Mouse (Mus musculus) lung, adult 2 months (tissue): ENCODE measurements around the gene Dab1. TPM values are rescaled to one million over a fixed set of nuclear protein-coding genes. Genes with fewer than 3 reads are reported as not detected.

Experiments
- DNase-seq: peaks from one replicate; pipeline ENCODE4 v3.0.0; 2022
- H3K4me1 ChIP-seq: fragments of 200-500 bp; 2 replicates; pipeline ENCODE4 v1.6.1; 2011; ENCODE audit warnings: low read length; ENCODE audit not compliant: control insufficient read depth, insufficient read depth
- H3K4me3 ChIP-seq: fragments of 200-500 bp; replicated peaks from 2 replicates; pipeline ENCODE3; 2011; ENCODE audit warnings: low read depth, mild to moderate bottlenecking, control low read depth, low read length; ENCODE audit errors: extremely low read depth
- CTCF ChIP-seq: fragments of 200-500 bp; IDR thresholded peaks from 2 replicates; pipeline ENCODE4 v1.5.1; 2011; ENCODE audit warnings: mild to moderate bottlenecking, low read length, control low read depth; ENCODE audit not compliant: insufficient read depth
- POLR2A ChIP-seq: fragments of 200-500 bp; IDR thresholded peaks from 2 replicates; pipeline ENCODE4 v1.6.1; 2011; ENCODE audit warnings: low read depth, mild to moderate bottlenecking, control low read depth, low read length, borderline replicate concordance; ENCODE audit errors: extremely low read depth
- WGBS: fragments of 180-500 bp; shearing (Covaris S2); methylation state at CpG from one replicate; pipeline ENCODE4 v1.1.7; 2018; 5-methylcytosine and 5-hydroxymethylcytosine counted together
- polyA plus RNA-seq: library from polyadenylated mRNA; depleted of rRNA; stranded (reverse); fragments of >200 nt; gene quantifications from 2 replicates; pipeline ENCODE4 v1.2.3, GENCODE M21; 2012

Gene Dab1
- polyA plus RNA-seq, 1 experiment: 0.28 TPM

GRCm38 (mm10) chr4:104301764-104302163 is 682.6 kb downstream of the Dab1 start:
- Histone ChIP-seq H3K4me1 (no peaks in the 10 kb centered on the region), H3K4me3 (no peak overlapping the region)
- DNase-seq: no peak
- TF ChIP-seq CTCF (no peak), POLR2A (no peak)
- WGBS: 56% methylated on average over 3 of the region's 3 CpGs

- WGBS: 57% methylated on average over 10 of the region's 10 CpGs
- H3K4me3 ChIP-seq: no peak overlapping the region
- no peak for TF ChIP-seq CTCF
- no peak for TF ChIP-seq POLR2A
Measured at GRCm38 (mm10) chr4:104302996-104303652, 684.0 kb downstream of the Dab1 start.

DNA sequence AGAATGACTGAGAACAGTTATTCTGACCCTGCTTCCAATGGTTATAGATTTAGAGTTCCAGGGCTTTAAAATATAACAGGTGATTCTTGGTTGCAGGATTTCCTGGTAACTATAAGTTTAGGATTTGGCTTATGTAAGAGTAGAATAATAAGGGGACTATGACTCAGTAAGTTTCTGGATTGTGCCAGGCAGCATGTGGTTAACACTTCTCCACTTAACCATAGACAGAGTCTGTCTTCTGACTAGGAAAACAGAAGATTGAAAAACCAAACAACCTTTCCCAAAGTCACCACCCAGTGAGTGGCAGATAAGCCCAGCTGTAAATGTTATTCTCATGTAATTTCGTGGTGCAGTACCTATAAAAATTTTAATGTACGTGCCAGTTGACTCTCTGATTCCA is 688.6 kb downstream of the Dab1 start:
- Histone ChIP-seq H3K4me1 (no peaks in the 10 kb centered on the region), H3K4me3 (no peak overlapping the region)
- no peak for TF ChIP-seq CTCF
- TF ChIP-seq POLR2A: no peak
- no peak for DNase-seq
- WGBS: 53% methylated on average over 2 of the region's 2 CpGs

More at GRCm38 (mm10) chr4:104302996-104303652, 684.0 kb downstream of the Dab1 start:
- no peak for DNase-seq
- no peaks in the 10 kb centered on the region for H3K4me1 ChIP-seq

GRCm38 (mm10) chr4:104326221-104326620 is 707.1 kb downstream of the Dab1 start:
- 57% methylated on average over 5 of the region's 5 CpGs for WGBS
- no peak for DNase-seq
- TF ChIP-seq CTCF (no peak), POLR2A (no peak)
- no peak overlapping the region for H3K4me3 ChIP-seq
- H3K4me1 ChIP-seq: no peaks in the 10 kb centered on the region

DNA sequence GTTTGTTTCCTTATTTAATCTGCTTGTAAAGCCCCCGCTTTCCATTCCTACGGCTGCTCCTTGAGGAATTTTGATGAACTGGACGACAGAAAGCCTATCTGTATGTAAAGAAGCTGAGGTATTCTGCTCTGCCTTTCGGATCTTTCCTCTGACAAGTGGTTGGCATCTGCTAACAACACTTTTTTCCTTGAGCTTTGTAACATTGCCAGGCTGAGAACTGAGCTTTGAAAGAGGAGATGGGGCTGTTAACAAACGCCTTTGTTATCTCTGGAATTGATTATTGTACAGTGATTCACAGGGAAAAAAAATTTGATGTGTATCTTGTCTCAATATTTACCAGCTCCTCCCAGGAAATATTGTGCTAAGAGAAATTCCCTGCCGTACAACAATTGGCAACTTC is 712.7 kb downstream of the Dab1 start:
- WGBS: 31% methylated on average over 6 of the region's 6 CpGs
- TF ChIP-seq CTCF (no peak), POLR2A (no peak)

DNA sequence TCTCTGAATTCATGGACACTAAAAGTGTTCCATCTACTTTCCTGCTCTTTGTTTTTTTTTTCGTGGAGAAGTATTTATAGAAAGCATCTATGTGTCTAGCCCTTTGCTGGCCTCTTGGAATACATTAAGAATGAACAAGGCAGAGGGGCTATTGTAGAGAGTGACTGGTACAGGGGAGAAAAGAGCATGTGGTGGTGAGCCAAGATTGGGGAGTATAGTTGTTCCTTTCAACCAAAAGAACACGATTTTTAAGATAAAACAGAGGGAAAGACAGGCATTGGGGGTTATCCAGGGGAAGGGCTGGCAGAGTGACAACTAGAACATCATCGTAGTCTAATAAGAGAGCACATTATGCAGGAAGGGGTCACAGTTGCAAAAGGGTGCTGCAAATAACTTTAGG is 713.2 kb downstream of the Dab1 start:
- TF ChIP-seq POLR2A (no peak), CTCF (no peak)
- no peak for DNase-seq
- 47% methylated on average over 3 of the region's 3 CpGs for WGBS
- no peaks in the 10 kb centered on the region for H3K4me1 ChIP-seq
- H3K4me3 ChIP-seq: no peak overlapping the region

More for the DNA sequence above, 712.7 kb downstream of the Dab1 start:
- Histone ChIP-seq H3K4me1 (no peaks in the 10 kb centered on the region), H3K4me3 (no peak overlapping the region)
- no peak for DNase-seq

- no peak for DNase-seq
- Histone ChIP-seq H3K4me1 (no peaks in the 10 kb centered on the region), H3K4me3 (no peak overlapping the region)
- TF ChIP-seq POLR2A (no peak), CTCF (no peak)
- 81% methylated on average over 10 of the region's 10 CpGs for WGBS
Measured at GRCm38 (mm10) chr4:104337279-104337678, 718.1 kb downstream of the Dab1 start.

- WGBS: 93% methylated on average over 2 of the region's 2 CpGs
- Histone ChIP-seq H3K4me3 (no peak overlapping the region), H3K4me1 (no peaks in the 10 kb centered on the region)
- TF ChIP-seq CTCF (no peak), POLR2A (no peak)
- DNase-seq: no peak
Measured at GRCm38 (mm10) chr4:104338382-104338781, 719.2 kb downstream of the Dab1 start.

DNA sequence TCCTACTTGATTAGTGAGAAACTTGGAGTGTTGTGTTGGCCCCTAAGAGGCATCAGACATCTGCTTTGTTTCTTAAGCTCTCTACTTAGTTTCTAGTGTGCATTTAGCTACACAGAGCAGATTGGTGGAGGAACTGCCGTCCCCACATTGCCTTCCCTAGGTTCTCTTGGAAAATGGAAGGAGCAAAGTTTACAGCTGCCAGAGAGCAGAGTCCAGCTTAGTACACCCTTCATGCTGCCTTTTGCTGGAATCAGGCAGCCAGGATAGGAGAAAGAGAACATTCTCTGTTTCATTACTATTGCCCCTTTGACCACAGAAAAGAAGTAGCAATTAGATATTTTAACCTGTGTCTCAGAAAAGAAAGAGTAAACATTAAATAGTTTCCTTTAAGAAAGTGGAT is 742.2 kb downstream of the Dab1 start:
- H3K4me3 ChIP-seq: no peak overlapping the region
- no peaks in the 10 kb centered on the region for H3K4me1 ChIP-seq
- WGBS: 54% methylated on average over 1 of the region's 1 CpGs
- TF ChIP-seq POLR2A (no peak), CTCF (no peak)
- no peak for DNase-seq

GRCm38 (mm10) chr4:104366491-104366890 is 747.3 kb downstream of the Dab1 start:
- DNase-seq: no peak
- Histone ChIP-seq H3K4me3 (no peak overlapping the region), H3K4me1 (no peaks in the 10 kb centered on the region; the same call in 1 of the 2 replicates)
- 13% methylated on average over 8 of the region's 8 CpGs for WGBS
- no peak for TF ChIP-seq POLR2A
- no peak for TF ChIP-seq CTCF
